Mouse (Mus musculus) heart, adult 2 months (tissue): ENCODE measurements at regions not wholly inside any gene's neighbourhood (a gene's known extent, or its start where the extent isn't known, plus 50 kb on each side); places are given as distances from the start of the nearest gene placed in this dataset.

Source experiments
- CTCF ChIP-seq: fragments of 200-600 bp; IDR thresholded peaks from 2 replicates; pipeline ENCODE4 v1.8.1; 2022; ENCODE audit warnings: antibody characterized with exemption, mild to moderate bottlenecking, moderate library complexity
- EP300 ChIP-seq: fragments of 200-500 bp; IDR thresholded peaks from 2 replicates; pipeline ENCODE4 v1.6.1; 2011; ENCODE audit warnings: low read depth, low read length, control low read depth; ENCODE audit not compliant: insufficient read depth
- POLR2A ChIP-seq: fragments of 200-500 bp; IDR thresholded peaks from 2 replicates; pipeline ENCODE4 v1.6.1; 2011; ENCODE audit warnings: mild to moderate bottlenecking, low read depth, low read length, control low read depth; ENCODE audit not compliant: insufficient read depth

DNA sequence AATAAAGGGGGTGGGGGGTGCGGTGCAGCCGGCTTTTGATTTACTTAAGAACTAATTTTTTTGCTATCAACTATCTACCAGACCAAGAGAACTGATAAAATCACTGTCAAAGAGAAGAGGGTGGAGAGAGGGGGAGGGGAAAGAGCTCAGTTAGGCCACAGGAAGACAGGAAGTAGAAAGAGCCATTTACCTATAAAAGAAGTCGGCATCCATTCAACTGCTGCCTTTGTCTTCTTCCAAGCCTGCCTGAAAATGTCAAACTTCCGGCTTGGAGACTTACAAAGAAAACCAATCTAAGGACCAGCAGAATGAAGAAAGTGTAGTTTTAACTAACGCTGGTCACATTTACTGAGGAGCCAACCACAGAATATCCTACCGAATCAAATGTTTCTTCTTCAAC is 562.4 kb downstream of the Nebl start:
- no peak for TF ChIP-seq CTCF
- no peak for TF ChIP-seq EP300
- TF ChIP-seq POLR2A = no peak
